Mouse (Mus musculus) cerebellum, adult 11 months (tissue): ENCODE data around the gene Gm4737.
"Not testable (repeated sequence)": the region's sequence is repeated elsewhere in the genome, so short reads cannot be mapped to it uniquely, and the experiment has no call there.

Experiments used
- DNase-seq: peaks from one replicate; pipeline ENCODE4 v3.0.0; 2022

Gene Gm4737

DNA sequence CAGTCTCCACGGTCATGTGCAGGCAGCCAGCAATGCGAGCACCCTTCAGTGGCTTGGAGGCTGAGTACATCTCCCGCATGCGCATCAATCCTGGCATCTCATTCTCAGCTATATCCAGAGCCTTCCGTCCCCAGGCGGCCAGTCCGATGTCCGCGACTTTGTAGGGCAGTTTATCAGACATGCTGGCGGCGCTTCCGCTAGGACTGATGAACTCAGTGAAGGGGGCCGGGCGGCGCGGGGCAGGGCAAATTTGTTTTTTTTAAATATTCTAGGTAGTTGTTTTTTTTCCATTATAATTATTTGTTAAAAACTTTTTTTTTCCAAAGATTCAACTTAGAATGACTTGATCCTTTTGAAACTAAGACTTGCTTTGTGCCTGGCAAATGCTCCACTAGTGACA, at the start of gene Gm4737:
Gene Gm4737, minus strand, starts transcription at position 246 of the 400 bp plus-strand sequence.
- not testable (repeated sequence) for DNase-seq

DNA sequence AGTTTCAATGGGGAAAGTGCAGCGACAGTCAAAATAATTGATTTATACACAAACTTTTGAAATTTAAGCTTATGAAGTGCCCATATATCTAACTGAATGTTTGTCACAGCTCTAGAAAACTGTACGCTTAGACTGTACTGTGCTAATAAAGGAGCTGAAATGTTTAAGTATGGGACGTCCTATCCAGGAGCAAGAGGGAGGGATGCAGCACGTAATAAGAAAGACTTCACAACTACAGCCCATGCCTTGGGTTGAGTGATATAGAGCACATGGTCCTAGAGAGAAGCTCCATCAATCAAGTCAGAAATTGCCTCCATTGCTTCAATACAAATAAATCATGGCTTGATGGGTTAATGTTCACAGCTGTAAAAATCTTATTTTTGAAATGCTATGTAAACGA, 40.9 kb upstream of the Gm4737 start:
- no peak for DNase-seq

GRCm38 (mm10) chr16:46183096-46183495, 28.2 kb upstream of the Gm4737 start:
- DNase-seq: no peak

DNA sequence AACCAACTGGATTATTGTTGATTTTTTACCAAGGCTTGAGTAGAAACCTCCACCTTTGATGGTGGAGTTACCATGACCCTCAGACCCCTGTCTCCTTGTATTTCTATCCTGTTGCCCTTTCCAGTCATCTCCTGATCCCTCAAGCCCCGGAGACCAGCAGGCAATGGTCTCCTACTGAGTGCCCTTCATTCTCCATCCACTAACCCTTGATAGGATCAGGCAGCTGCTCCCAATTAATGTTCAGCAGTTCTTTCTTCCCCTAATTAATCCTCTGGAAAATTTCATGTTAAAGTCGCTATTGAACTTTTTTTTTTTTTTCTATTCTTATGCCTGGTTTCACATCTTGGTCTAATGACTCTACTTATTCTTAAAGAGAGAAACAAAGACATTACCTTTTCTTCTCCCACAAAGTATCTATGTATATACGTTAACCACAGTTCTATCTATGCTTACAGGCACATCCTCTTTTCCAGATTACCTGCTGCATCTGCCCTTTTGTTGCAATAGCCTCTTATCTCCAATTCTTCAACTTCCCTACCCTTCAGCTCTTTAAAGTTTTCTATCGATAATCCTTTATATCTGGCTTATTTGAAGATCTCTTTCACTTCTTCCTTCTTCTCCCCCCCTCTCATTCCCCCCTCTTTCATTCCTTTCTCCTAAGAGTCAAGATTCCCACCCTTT, 23.4 kb upstream of the Gm4737 start:
- no peak for DNase-seq

DNA sequence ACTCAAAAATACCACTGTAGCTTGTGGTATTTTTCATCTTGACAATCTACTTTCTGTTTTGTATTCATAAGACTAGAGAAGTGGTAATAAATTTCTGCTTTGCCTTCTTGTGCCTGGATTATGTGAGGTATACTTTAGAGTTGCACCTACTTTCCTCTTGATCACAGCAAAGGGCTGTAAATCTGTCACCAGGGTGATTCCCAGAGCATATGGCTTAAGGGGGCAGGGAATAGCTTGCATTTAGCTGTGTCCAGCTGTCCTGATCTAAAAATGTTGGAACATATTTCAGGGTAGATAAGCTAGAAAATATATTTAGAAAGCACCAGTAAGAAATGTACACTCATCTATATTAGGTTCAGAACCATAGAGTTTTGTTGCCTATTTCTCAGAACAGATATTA, 18.2 kb upstream of the Gm4737 start:
- no peak for DNase-seq

DNA sequence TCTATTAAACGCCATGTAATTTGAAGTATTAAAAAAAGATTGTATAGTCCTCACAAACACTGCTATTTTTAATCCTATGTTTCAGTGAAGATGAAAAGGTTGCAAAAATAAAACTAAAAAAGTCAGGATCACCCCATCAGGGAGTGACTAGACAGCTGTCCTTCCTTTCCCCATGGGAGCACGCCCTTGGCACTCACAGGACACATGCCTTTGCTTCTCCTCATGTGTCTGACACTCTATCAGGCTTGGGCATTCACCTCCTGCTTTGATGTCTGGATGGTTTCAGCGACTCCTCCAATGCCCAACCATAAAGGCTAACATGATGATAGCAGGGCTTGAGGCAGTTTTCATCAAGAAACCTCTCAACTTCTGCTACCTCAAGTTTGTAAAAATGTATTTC, 12.1 kb upstream of the Gm4737 start:
- no peak for DNase-seq

GRCm38 (mm10) chr16:46165305-46165704, 10.4 kb upstream of the Gm4737 start:
- no peak for DNase-seq

DNA sequence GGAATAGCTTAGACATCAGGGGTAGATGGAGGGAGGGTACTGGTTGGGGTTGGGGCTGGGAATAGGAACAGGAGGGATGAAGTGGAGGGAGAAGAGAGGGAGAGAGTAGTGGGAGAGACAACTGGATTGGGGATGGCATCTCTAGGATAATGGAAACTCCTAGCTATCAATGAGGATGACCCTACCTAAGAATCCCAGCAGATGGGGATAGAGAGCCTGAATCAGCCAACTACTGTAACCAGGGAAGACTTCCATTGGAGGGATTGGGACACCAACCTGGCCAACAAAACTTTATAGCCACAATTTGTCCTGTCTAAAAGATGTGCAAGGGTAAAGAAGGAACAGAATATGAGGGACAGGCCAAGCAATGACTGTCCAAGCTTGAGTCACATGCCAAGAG, 3.7 kb downstream of the Gm4737 start:
- no peak for DNase-seq

DNA sequence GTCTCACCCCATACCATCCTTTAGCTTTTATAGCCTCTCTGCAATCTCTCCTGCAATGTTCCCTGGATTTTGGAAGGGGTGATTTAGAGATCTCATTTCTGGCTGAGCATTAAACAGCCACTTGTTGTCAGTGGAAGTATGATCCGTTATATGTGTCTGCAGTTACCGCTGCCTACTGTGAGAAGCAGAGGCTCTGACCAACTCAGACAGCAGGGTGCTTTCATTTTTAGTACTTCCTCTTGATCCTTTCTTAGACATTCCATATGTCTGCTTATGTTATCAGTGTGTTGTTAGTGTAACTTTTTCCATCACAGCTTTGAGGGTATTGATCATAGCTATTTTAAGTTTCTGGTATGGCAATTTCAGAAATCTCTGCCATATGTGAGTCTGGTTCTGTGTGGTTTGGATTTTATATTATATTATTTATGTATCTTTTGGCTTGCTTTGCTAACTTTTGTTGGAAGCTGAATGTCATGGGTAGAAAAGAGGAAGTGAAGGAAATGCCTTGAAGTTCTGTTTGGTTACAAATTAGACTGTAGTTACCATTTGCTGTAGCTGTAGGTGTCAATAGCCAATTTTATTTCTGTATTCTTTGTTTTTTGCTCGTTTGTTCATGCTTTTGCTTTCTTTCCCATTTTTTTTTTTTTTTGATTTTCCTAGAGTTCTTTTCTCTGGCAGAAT, 6.1 kb downstream of the Gm4737 start:
- no peak for DNase-seq

GRCm38 (mm10) chr16:46146962-46147361, 7.9 kb downstream of the Gm4737 start:
- no peak for DNase-seq

GRCm38 (mm10) chr16:46122238-46122637, 32.6 kb downstream of the Gm4737 start:
- DNase-seq: no peak

GRCm38 (mm10) chr16:46121420-46121819, 33.5 kb downstream of the Gm4737 start:
- DNase-seq: no peak

- no peak for DNase-seq
Measured at GRCm38 (mm10) chr16:46120607-46121006, 34.3 kb downstream of the Gm4737 start.

DNA sequence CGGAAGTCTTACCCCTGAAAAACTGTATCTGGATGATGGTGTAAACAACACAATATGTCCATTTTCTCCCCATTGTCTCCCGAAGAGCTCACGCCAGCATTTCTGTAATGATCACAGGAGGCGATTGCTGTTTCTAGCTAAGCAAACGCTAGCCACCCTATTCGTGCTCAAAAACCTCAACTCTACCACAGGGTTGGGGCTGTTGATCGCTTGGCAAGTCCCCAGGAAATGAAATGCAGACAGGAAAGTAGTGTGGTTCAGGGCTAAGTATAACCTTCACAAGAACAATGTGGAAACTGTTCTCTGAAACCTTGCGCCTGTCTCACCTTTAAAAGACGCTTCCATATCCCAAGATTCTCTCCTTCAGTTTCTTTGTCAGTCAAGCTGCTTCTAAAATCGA, 34.9 kb downstream of the Gm4737 start, which contains the start of gene Cd96:
Gene Cd96, minus strand, starts transcription at position 232 of the 400 bp plus-strand sequence.
- DNase-seq: no peak

DNA sequence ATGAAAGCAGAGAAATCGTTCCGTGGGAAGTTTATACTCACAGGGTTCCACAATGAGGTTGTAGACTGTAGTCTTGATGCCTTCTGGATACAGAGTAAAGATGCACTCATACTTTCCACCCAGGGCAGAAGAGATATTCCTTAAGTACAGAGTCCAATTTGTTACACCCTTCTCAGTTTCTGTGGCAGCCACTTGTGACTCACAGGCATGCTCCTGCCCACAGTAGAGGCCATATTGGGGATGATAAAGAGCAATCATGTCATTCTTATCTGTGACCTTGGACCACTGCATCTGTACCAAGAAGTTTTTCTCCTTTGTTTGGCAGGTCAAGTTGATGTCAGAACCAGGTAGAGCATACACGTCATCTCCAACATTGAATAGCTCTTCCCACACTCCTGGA, 37.2 kb downstream of the Gm4737 start:
- DNase-seq: no peak

GRCm38 (mm10) chr16:46114727-46115126, 40.1 kb downstream of the Gm4737 start:
- DNase-seq: no peak

GRCm38 (mm10) chr16:46109536-46109935, 45.3 kb downstream of the Gm4737 start:
- DNase-seq: no peak

DNA sequence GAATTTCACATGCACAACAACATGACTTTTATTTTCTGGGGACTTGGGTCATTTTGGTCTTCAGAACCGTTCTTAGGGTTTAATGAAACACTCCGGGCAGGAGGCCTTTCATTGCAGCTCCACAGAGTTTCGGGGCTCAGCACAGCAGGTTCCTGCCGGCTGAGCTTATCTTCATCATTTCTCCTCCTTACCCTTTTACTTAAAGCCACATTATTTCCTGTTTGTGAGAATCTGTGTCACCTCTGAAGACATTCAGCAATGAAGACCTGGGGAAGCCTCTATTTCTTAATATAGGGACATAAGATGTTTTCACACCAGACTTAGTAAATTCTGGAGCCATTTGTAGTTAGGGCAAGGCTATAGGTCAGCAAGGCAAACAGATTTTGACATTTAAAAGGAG, 47.4 kb downstream of the Gm4737 start:
- DNase-seq: no peak

DNA sequence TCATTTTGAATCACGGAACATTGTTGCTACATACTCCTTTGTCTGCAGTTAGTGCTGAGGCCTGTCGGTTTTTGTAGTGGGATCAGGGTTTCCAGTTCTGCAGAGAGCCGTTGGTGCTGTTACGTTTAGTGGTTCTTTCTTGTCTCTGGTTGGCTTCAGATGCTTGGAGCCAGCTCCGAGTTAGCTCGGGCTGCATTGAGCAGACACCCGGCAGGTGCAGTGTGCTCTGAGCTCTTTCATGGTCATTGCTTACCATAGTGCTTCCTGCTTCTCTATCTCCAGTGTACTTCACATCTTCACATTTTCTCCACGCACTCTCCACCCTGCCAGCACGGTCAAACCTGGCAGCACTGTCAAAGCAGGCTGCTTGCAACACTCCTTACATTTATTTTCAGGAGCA, 50.4 kb downstream of the Gm4737 start:
- no peak for DNase-seq
